Mouse (Mus musculus) liver, embryonic 14.5 days (tissue): ENCODE data around the gene Cdk8.

Experiments used
- CTCF ChIP-seq: IDR thresholded peaks from 2 replicates; pipeline ENCODE4 v1.5.1; 2016; ENCODE audit warnings: antibody characterized with exemption, low read depth, control low read depth
- EP300 ChIP-seq: IDR thresholded peaks from 2 replicates; pipeline ENCODE4 v1.6.1; 2016; ENCODE audit warnings: antibody characterized with exemption, low read depth

GRCm38 (mm10) chr5:146221722-146222121 lies 9.3 kb upstream of the Cdk8 start:
- TF ChIP-seq CTCF (no peak), EP300 (no peak)
